Mouse (Mus musculus): ENCODE results near the gene Itih2.

DNA sequence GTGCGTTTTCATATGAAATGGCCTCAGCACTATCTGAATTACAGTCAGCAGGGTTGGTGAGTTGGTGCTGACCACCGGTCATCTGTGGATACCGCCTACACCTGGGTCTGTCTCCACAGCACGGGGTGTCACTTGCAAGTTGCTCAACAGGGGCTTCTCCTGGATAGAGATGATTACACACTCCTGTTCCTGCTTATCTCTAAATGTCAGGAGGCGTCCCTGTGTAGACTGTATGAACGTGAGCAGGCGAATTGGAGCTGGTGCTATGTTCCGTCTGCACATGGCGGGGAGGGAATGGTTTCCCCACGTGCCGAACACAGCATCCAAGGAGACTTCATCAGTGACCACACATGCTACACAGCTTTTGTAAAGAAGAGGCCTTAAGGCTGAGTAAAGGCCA, 36.1 kb upstream of the Itih2 start:
- TF ChIP-seq CTCF (IDR thresholded peaks at IDR 0.05; ENCODE audit: extremely low read depth, insufficient read length, insufficient replicate concordance, low read depth, low read length) (no peak), POLR2A (IDR thresholded peaks at IDR 0.05; ENCODE audit: low read depth, low read length) (no peak)
